Mouse (Mus musculus) yolk sac, embryonic 10.5 days (tissue): ENCODE measurements around the gene Prkcb.

Source experiments
- DNase-seq: peaks from one replicate; pipeline ENCODE4 v3.0.0-alpha.2; 2017; ENCODE audit warnings: low spot score

Gene Prkcb

GRCm38 (mm10) chr7:122290165-122290564 lies 1.6 kb downstream of the Prkcb start:
- DNase-seq, result no peak

DNA sequence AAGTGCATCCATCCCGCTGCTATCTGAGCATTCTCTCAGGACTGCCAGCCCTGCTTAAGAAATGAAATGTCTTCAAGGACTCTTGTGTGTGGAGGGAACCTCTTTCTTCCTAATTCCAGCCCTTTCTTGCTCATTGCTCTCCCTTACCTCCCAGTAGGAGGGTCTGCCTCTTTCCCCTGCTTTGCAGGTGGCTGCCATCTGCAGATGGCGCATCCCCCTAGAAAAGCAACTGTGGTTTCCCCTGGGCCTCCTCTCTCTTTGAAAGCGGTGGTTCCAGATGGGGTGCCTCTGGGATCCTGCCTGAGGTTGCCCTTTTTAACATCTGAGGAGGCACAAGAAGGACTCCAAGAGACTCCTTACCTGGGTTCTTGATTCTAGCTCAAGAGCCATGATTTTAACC lies 2.2 kb downstream of the Prkcb start:
- no peak for DNase-seq

- DNase-seq, result no peak
Measured at GRCm38 (mm10) chr7:122292151-122292550, 3.6 kb downstream of the Prkcb start.

GRCm38 (mm10) chr7:122294111-122294510 lies 5.6 kb downstream of the Prkcb start:
- DNase-seq, result no peak

GRCm38 (mm10) chr7:122295363-122295762 lies 6.8 kb downstream of the Prkcb start:
- DNase-seq, result no peak

DNA sequence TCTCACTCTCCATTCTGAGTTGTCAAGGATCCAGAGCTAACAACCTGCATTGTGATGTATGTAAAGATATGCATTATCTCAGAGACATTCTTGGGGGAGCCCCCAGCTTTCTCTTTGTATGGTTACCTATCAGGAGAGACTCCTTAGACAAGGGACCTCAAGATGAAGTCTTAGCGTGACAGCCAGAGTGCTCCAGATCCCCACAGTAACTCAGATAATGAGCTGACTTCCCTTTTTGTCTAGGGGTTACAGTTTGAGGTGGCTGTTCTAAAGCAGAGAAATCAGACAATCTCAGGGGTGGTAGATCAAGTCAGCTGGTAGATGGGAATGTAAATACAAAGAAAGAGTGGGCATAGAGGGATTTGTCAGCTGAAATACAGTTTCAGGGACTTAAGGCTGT lies 7.8 kb downstream of the Prkcb start:
- DNase-seq, result no peak

GRCm38 (mm10) chr7:122296805-122297204 lies 8.3 kb downstream of the Prkcb start:
- DNase-seq, result no peak

GRCm38 (mm10) chr7:122297627-122298026 lies 9.1 kb downstream of the Prkcb start:
- DNase-seq, result no peak

GRCm38 (mm10) chr7:122298715-122299114 lies 10.2 kb downstream of the Prkcb start:
- no peak for DNase-seq

DNA sequence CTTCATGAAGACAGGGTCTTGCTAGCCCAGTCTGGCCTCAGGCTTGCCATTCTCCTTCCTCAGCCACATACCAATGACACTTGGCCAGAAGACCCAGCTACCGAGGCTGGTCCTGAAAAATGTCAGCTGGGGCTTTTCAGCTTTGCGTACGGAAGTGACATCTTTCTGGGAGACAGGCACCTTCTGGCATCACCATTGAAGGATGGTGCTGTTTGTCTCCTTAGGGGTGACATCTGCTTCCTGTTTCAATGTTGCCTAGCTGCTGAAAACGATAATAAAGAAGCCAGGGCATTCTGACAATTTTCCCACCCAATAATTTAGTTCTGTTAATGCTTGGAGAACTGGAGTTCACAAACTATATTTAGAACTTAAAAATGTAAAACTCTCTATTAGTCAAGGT lies 12.0 kb downstream of the Prkcb start:
- DNase-seq, result no peak

GRCm38 (mm10) chr7:122302538-122302937 lies 14.0 kb downstream of the Prkcb start:
- DNase-seq, result no peak

GRCm38 (mm10) chr7:122303988-122304387 lies 15.4 kb downstream of the Prkcb start:
- no peak for DNase-seq

GRCm38 (mm10) chr7:122304521-122304920 lies 16.0 kb downstream of the Prkcb start:
- DNase-seq, result no peak

DNA sequence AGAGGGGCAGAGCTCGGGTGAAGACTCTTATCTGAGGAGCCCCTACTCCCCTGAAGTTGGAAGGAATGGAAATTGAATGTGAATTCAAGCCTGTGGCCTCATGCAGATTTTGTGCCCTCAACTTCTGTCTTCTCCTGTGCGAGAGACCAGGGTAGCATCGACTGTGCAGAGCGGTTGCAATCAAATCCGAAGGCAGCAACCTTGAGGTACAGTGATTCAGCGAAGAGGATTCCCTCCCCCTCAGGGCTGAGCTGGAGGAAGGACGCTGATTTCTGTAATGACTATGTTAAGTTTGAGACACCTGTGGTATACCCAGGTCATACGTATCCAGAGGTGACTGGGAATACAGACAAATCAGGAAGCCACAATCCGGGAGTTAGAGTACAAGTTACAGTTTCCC lies 18.7 kb downstream of the Prkcb start:
- no peak for DNase-seq

DNA sequence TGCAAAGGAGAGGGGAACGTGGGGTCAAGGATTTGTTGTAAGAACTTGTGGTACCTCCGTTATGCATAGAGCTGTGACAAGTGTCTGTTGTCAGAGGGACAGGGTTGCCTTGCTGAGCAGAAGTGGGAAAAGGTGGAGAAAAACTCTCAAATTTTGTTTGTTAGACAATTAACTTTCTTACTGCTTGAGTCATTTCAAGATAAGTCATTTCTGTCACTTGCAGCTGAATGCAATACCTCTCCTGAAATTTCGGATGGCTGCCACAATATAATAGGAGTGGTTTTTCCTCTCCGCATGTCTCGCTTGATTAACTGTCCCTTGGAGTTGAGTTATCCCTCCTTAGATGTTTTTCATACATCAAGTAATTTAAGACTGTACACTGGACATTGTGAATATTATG lies 20.1 kb downstream of the Prkcb start:
- no peak for DNase-seq

DNA sequence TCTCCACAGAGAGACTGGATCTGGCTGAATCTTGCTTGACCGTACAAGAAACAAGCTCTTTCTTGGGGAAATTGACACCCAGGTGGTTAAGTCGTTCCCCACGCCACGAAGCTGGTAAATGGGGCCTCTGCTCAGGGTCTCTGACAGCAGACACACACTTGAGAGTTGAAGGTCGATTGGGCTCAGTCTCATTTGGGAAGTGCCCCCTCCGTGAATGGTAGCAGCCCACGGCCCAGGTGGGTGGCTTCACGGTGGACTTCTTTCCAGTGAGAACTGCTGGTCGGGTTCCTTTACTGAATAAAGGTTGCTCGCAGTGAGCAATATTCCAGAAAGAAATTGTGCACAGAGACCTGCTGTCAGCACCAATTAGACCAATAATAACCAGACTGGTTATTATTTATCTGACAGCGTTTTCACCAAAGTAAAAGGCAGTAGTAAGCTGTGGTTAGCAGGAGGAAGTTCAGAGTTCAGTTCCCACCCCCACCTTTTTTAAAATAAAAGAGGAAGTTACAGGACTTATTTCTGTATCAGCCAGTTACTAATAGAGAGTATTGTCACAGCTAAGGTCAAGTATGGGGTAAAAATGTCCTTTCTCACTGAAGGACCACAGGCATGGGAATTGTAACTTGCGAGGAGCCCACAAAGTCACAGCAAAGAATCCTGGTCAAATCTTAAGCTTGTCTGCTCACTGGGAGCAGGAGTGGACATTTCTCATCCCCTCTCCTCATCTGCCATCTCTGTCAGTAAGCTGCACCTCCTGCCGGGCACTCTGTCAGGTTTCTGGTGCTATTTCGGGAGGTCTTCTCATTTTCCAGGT lies 21.6 kb downstream of the Prkcb start:
- no peak for DNase-seq

DNA sequence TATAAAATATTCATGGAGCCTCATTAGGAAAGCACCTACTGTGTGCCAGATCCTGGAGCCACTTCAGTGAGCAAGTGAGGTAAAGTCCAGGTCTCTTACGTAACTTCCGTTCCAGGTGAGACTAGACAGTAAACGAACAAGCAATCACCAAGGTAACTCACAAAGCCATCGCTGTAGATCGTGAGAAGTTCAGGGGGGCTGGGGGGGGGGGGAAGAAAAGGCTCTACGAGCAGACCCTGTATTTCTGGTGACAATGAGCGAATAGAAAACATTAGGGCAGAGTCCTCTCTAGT lies 22.1 kb downstream of the Prkcb start:
- DNase-seq, result no peak

- DNase-seq, result no peak
Measured at GRCm38 (mm10) chr7:122313690-122314477, 25.3 kb downstream of the Prkcb start.

- no peak for DNase-seq
Measured at GRCm38 (mm10) chr7:122315720-122316331, 27.3 kb downstream of the Prkcb start.

- DNase-seq, result no peak
Measured at GRCm38 (mm10) chr7:122316681-122317080, 28.1 kb downstream of the Prkcb start.

DNA sequence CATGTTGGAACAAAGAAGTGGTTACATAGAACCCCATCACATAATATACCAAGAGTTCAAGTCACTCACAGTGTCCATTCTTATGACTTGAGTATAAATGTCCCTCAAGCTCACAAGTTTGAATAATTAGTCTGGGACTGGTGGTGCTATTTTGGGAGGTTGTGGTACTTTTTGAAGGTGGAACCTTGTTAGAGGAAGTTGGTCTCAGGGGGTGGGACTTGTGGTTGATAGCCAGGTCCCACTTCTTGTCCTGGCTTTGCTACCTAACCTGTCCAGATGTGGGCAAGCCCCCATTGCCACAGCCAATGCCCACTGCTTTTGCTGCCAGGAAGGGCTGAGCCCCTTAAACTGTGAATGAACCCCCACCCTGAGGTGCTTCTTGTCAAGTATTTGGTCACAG lies 28.9 kb downstream of the Prkcb start:
- DNase-seq, result no peak

- DNase-seq, result no peak
Measured at GRCm38 (mm10) chr7:122319566-122319965, 31.0 kb downstream of the Prkcb start.

DNA sequence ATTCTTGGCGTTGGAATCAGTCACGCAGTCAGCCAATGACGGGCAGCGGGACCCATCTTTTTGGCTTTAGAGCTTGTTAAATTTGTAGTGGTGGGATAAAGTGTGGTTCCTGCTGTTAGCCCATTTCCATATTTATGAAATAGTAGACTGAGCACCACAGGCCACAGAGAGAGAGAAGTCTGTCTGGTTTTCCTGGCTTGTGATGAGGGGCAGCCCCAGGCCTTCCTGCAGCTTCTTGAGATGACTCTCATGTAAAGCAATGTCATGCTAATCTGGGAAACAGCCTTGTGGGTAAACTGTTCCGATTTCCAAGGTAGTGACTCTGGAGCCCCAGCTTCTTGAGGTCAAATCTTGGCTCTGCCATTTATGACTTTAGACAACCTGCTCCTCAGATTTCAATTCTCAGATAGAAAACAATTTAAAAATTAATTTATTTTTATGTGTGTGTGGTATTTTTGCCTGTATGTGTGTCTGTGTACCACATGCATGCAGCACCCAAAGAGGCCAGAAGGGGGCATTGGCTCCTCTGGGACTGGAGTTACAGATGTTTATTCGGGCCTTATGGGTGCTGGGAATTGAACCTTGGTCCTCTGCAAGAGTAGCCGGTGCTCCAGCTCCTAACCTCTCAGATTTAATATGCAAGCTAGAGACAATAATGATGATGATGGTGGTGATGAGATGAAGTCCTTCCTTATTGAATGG lies 32.4 kb downstream of the Prkcb start:
- DNase-seq, result no peak
